Mouse (Mus musculus): ENCODE measurements at regions not wholly inside any gene's neighbourhood (a gene's known extent, or its start where the extent isn't known, plus 50 kb on each side); places are given as distances from the start of the nearest gene placed in this dataset.

DNA sequence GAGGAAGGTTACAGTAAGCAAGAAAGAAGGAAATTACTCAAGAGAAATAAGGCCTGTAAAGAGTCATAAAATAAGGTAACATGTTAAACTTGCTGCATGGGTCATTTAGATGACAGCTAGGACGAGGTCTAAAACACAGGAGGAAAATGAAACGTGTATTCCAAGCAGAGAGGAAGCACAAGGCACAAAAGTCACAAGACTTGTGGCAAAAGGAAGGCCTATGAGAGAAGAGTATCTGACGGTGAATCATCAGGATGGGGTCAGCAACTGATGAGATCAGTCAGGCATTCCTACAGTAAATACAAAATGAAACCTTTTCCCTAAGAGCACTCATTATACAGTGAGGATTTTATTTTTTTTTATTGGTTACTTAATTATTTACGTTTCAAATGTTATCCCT is 183.6 kb upstream of the L3mbtl3 start:
- peaks cover 0 to 8% of the 10 kb centered on the region in 2 experiments; a peak in 2 of 4 replicates for H3K4me1 ChIP-seq (ENCODE audit: control insufficient read depth in 2 of 2, insufficient read depth in 2 of 2, low read length in 2 of 2)
- no peak overlapping the region for H3K9ac ChIP-seq (ENCODE audit: low read length)
- no peak overlapping the region for H3K4me3 ChIP-seq (ENCODE audit: control insufficient read depth in 1 of 2, insufficient read depth in 1 of 2, low read depth in 1 of 2, low read length in 2 of 2)
- no peaks in the 10 kb centered on the region for H3K9me3 ChIP-seq (ENCODE audit: control insufficient read depth, low read length)
- 81% methylated on average over 4 of the region's 4 CpGs for WGBS
- H3K36me3 ChIP-seq (ENCODE audit: control insufficient read depth, insufficient read depth, low read length): no peaks in the 10 kb centered on the region
- H3K27me3 ChIP-seq (ENCODE audit: control insufficient read depth, insufficient read depth, low read length): no peaks in the 10 kb centered on the region
- H3K4me2 ChIP-seq (ENCODE audit: low read length): no peak overlapping the region
- ATAC-seq (ENCODE audit: insufficient number of reproducible peaks, insufficient read depth, low FRiP score, low read depth): no peak
- no peak overlapping the region for H3K27ac ChIP-seq (replicated peaks in 1 of 2; ENCODE audit: control insufficient read depth in 1 of 2, insufficient read depth in 1 of 2, low read depth in 2 of 2, low read length in 2 of 2)

DNA sequence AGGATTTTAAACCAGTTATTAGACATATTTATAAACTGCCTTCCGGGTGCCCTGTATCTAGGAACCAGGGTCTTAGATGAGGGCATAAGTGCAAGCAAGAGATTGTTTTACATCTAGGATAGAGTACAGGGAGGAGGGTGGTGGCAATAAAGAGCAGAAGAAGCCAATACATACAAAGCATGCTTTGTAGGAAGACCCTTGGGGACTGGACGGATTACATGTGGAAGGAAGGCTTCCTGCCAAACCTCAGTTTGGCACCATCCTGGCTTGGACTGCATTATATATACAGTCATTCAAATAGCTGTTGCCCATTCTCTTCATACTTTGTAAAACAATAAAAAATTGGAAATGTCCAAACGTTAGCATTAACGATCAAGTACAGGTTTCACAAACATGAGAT is 184.7 kb upstream of the L3mbtl3 start:
- no peak overlapping the region for H3K4me2 ChIP-seq (ENCODE audit: low read length)
- no peak overlapping the region for H3K9ac ChIP-seq (ENCODE audit: low read length)
- H3K36me3 ChIP-seq (ENCODE audit: control insufficient read depth, insufficient read depth, low read length): no peaks in the 10 kb centered on the region
- ATAC-seq (ENCODE audit: insufficient number of reproducible peaks, insufficient read depth, low FRiP score, low read depth): no peak
- H3K9me3 ChIP-seq (ENCODE audit: control insufficient read depth, low read length): no peaks in the 10 kb centered on the region
- H3K27me3 ChIP-seq (ENCODE audit: control insufficient read depth, insufficient read depth, low read length): no peaks in the 10 kb centered on the region
- peaks cover 0 to 11% of the 10 kb centered on the region in 2 experiments; a peak in 2 of 4 replicates for H3K4me1 ChIP-seq (ENCODE audit: control insufficient read depth in 2 of 2, insufficient read depth in 2 of 2, low read length in 2 of 2)
- H3K4me3 ChIP-seq (ENCODE audit: control insufficient read depth in 1 of 2, insufficient read depth in 1 of 2, low read depth in 1 of 2, low read length in 2 of 2): no peak overlapping the region
- WGBS: 85% methylated on average over 4 of the region's 4 CpGs
- H3K27ac ChIP-seq (replicated peaks in 1 of 2; ENCODE audit: control insufficient read depth in 1 of 2, insufficient read depth in 1 of 2, low read depth in 2 of 2, low read length in 2 of 2): no peak overlapping the region

DNA sequence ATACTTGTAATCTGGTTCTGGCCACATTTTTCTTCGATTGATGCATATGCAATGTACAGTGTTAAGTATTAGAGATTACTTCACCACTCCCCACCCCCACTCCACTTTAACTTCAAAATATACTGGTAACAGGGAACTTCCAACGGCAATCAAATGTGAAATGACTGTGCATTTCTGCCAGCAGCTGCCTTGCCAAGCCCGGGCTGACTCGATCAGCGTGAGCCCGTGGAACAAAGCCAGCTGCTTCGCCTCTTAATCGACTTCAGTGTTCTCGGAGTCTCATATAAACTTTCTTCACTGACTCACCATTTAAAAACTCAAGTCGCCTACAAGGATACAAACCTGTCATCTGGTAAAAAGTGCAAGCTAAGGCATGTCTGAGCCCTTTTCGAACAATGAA is 188.7 kb upstream of the L3mbtl3 start:
- H3K9me3 ChIP-seq (ENCODE audit: control insufficient read depth, low read length): no peaks in the 10 kb centered on the region
- H3K4me1 ChIP-seq (ENCODE audit: control insufficient read depth in 2 of 2, insufficient read depth in 2 of 2, low read length in 2 of 2): peaks cover 0 to 11% of the 10 kb centered on the region in 2 experiments; a peak in 2 of 4 replicates
- no peak for ATAC-seq (ENCODE audit: insufficient number of reproducible peaks, insufficient read depth, low FRiP score, low read depth)
- H3K4me2 ChIP-seq (ENCODE audit: low read length): peak overlapping the region; percentile 27
- H3K27me3 ChIP-seq (ENCODE audit: control insufficient read depth, insufficient read depth, low read length): no peaks in the 10 kb centered on the region
- H3K36me3 ChIP-seq (ENCODE audit: control insufficient read depth, insufficient read depth, low read length): no peaks in the 10 kb centered on the region
- 57% methylated on average over 11 of the region's 11 CpGs for WGBS
- H3K9ac ChIP-seq (ENCODE audit: low read length): no peak overlapping the region
- H3K27ac ChIP-seq (replicated peaks in 1 of 2; ENCODE audit: control insufficient read depth in 1 of 2, insufficient read depth in 1 of 2, low read depth in 2 of 2, low read length in 2 of 2): no peak overlapping the region
- no peak overlapping the region for H3K4me3 ChIP-seq (ENCODE audit: control insufficient read depth in 1 of 2, insufficient read depth in 1 of 2, low read depth in 1 of 2, low read length in 2 of 2)

DNA sequence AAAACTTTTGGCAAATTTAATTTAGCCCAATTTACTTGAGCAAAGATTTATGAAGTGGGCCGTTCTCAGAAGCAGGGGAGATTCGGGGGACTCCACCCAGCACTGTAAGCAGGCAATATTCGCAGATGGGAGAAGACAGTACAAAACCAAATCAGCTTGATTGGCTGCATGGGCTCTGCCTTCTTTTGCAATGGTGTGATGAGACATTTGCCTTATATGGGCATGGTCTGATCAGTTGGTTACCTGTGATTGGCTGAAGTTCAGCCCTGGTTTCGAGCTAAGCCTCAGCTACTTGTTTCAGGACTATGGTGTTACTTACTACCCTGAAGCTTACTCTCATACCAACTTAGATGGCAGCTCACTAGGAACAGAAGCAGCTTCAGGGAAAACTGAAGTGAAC is 185.6 kb upstream of the Arhgap18 start:
- Histone ChIP-seq H3K27me3 (ENCODE audit: control insufficient read depth, insufficient read depth, low read length) (no peaks in the 10 kb centered on the region), H3K4me2 (ENCODE audit: low read length) (no peak overlapping the region), H3K36me3 (ENCODE audit: control insufficient read depth, insufficient read depth, low read length) (no peaks in the 10 kb centered on the region), H3K9me3 (ENCODE audit: control insufficient read depth, low read length) (no peaks in the 10 kb centered on the region), H3K4me1 (ENCODE audit: control insufficient read depth in 2 of 2, insufficient read depth in 2 of 2, low read length in 2 of 2) (peaks cover 2 to 11% of the 10 kb centered on the region in 2 experiments; a peak in 3 of 4 replicates), H3K9ac (ENCODE audit: low read length) (no peak overlapping the region), H3K4me3 (ENCODE audit: control insufficient read depth in 1 of 2, insufficient read depth in 1 of 2, low read depth in 1 of 2, low read length in 2 of 2) (no peak overlapping the region), H3K27ac (replicated peaks in 1 of 2; ENCODE audit: control insufficient read depth in 1 of 2, insufficient read depth in 1 of 2, low read depth in 2 of 2, low read length in 2 of 2) (no peak overlapping the region)
- WGBS: 82% methylated on average over 4 of the region's 4 CpGs
- ATAC-seq (ENCODE audit: insufficient number of reproducible peaks, insufficient read depth, low FRiP score, low read depth): no peak

DNA sequence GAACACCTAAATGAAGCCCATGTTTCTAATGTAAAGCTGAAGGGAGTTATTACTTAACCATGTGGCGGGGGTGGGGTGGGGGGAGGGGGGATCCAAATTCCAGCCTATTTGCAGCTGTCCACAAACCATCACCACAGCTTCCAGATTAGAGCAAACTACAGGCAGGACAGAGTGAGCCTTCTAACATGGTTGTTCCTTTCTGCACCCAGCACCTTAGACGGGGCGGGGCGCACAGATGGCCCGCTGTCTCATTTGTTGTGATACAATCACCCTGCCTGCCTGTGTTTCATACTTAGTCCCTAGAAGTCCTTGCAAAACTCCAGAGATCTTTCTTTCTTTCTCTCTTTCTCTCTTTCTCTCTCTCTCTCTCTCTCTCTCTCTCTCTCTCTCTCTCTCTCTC is 182.8 kb upstream of the Arhgap18 start:
- Histone ChIP-seq H3K36me3 (ENCODE audit: control insufficient read depth, insufficient read depth, low read length) (no peaks in the 10 kb centered on the region), H3K9me3 (ENCODE audit: control insufficient read depth, low read length) (no peaks in the 10 kb centered on the region), H3K9ac (ENCODE audit: low read length) (no peak overlapping the region), H3K27ac (replicated peaks in 1 of 2; ENCODE audit: control insufficient read depth in 1 of 2, insufficient read depth in 1 of 2, low read depth in 2 of 2, low read length in 2 of 2) (no peak overlapping the region), H3K4me2 (ENCODE audit: low read length) (no peak overlapping the region), H3K4me3 (ENCODE audit: control insufficient read depth in 1 of 2, insufficient read depth in 1 of 2, low read depth in 1 of 2, low read length in 2 of 2) (no peak overlapping the region), H3K4me1 (ENCODE audit: control insufficient read depth in 2 of 2, insufficient read depth in 2 of 2, low read length in 2 of 2) (peaks cover 0 to 2% of the 10 kb centered on the region in 2 experiments; a peak in 1 of 4 replicates), H3K27me3 (ENCODE audit: control insufficient read depth, insufficient read depth, low read length) (no peaks in the 10 kb centered on the region)
- 71% methylated on average over 5 of the region's 5 CpGs for WGBS
- ATAC-seq (ENCODE audit: insufficient number of reproducible peaks, insufficient read depth, low FRiP score, low read depth): no peak

DNA sequence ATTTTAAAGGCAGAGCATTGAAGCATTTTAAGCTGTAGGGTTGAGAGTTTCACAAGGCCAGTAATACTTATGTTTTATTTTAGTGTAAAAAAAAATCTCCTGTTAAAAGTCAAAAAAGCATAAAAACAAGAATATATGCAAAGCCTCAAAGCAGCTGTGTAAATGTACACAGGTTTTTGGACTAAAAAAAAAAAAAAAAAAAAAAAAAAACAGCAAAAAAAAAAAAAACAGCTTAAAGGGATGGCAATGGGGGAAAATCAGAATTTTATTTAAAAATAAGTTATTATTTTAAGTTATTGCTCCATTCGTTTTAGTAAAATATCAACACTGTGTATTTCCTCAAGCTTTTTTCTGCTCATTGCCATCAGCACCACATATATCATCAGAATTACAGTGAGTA is 181.8 kb upstream of the Arhgap18 start:
- Histone ChIP-seq H3K36me3 (ENCODE audit: control insufficient read depth, insufficient read depth, low read length) (no peaks in the 10 kb centered on the region), H3K4me2 (ENCODE audit: low read length) (no peak overlapping the region), H3K27me3 (ENCODE audit: control insufficient read depth, insufficient read depth, low read length) (no peaks in the 10 kb centered on the region), H3K9ac (ENCODE audit: low read length) (no peak overlapping the region), H3K27ac (replicated peaks in 1 of 2; ENCODE audit: control insufficient read depth in 1 of 2, insufficient read depth in 1 of 2, low read depth in 2 of 2, low read length in 2 of 2) (no peak overlapping the region), H3K9me3 (ENCODE audit: control insufficient read depth, low read length) (no peaks in the 10 kb centered on the region), H3K4me1 (ENCODE audit: control insufficient read depth in 2 of 2, insufficient read depth in 2 of 2, low read length in 2 of 2) (peaks cover 0 to 2% of the 10 kb centered on the region in 2 experiments; a peak in 1 of 4 replicates), H3K4me3 (ENCODE audit: control insufficient read depth in 1 of 2, insufficient read depth in 1 of 2, low read depth in 1 of 2, low read length in 2 of 2) (no peak overlapping the region)
- WGBS: 59% methylated on average over 1 of the region's 1 CpGs
- ATAC-seq (ENCODE audit: insufficient number of reproducible peaks, insufficient read depth, low FRiP score, low read depth): no peak

DNA sequence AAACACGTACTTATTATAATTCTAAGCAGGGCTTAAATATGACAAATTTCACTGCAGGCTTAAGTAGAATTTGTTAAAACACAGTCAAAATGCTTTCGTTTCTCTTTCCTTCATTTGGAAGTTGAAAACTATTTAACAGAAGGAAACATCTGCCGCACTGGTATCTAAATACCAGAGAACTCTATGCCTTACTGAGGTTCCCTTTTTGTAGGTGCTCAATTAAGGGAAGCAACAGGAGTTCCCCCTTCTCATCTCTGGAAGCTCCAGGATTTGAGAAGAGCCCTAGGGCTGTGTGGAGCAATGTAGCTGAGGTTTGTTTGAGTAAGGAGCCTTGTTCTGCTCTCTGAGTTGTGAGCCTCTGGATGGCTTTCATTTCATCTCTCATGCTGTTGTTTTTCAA is 177.1 kb upstream of the Arhgap18 start:
- H3K9me3 ChIP-seq (ENCODE audit: control insufficient read depth, low read length): no peaks in the 10 kb centered on the region
- no peaks in the 10 kb centered on the region for H3K4me1 ChIP-seq (ENCODE audit: control insufficient read depth in 2 of 2, insufficient read depth in 2 of 2, low read length in 2 of 2)
- H3K36me3 ChIP-seq (ENCODE audit: control insufficient read depth, insufficient read depth, low read length): no peaks in the 10 kb centered on the region
- H3K27ac ChIP-seq (replicated peaks in 1 of 2; ENCODE audit: control insufficient read depth in 1 of 2, insufficient read depth in 1 of 2, low read depth in 2 of 2, low read length in 2 of 2): no peak overlapping the region
- no peak overlapping the region for H3K9ac ChIP-seq (ENCODE audit: low read length)
- no peak overlapping the region for H3K4me2 ChIP-seq (ENCODE audit: low read length)
- WGBS: 82% methylated on average over 3 of the region's 3 CpGs
- ATAC-seq (ENCODE audit: insufficient number of reproducible peaks, insufficient read depth, low FRiP score, low read depth): no peak
- no peaks in the 10 kb centered on the region for H3K27me3 ChIP-seq (ENCODE audit: control insufficient read depth, insufficient read depth, low read length)
- no peak overlapping the region for H3K4me3 ChIP-seq (ENCODE audit: control insufficient read depth in 1 of 2, insufficient read depth in 1 of 2, low read depth in 1 of 2, low read length in 2 of 2)

DNA sequence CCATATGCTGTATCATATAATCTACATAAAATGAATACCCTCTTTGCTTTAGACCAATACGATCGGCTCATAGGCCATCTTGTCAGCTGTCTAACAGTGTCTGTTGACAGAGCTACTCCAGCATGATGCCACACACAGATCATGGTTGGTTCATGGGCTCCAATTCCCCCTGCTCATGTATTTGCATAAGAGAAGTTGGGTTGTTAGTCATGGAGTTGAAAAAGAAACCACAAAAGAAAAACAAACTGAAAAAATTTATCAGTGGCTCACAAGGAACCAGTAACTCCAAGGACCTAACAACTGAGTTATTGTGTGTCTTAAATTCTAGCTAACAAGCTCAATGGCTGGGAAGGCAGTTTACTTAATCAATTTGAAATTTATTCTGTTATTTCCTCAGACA is 176.1 kb upstream of the Arhgap18 start:
- Histone ChIP-seq H3K27me3 (ENCODE audit: control insufficient read depth, insufficient read depth, low read length) (no peaks in the 10 kb centered on the region), H3K4me2 (ENCODE audit: low read length) (no peak overlapping the region), H3K9ac (ENCODE audit: low read length) (no peak overlapping the region), H3K4me1 (ENCODE audit: control insufficient read depth in 2 of 2, insufficient read depth in 2 of 2, low read length in 2 of 2) (no peaks in the 10 kb centered on the region), H3K4me3 (ENCODE audit: control insufficient read depth in 1 of 2, insufficient read depth in 1 of 2, low read depth in 1 of 2, low read length in 2 of 2) (no peak overlapping the region), H3K9me3 (ENCODE audit: control insufficient read depth, low read length) (no peaks in the 10 kb centered on the region), H3K36me3 (ENCODE audit: control insufficient read depth, insufficient read depth, low read length) (no peaks in the 10 kb centered on the region), H3K27ac (replicated peaks in 1 of 2; ENCODE audit: control insufficient read depth in 1 of 2, insufficient read depth in 1 of 2, low read depth in 2 of 2, low read length in 2 of 2) (no peak overlapping the region)
- 76% methylated on average over 2 of the region's 2 CpGs for WGBS
- ATAC-seq (ENCODE audit: insufficient number of reproducible peaks, insufficient read depth, low FRiP score, low read depth): no peak

Measured in heart, embryonic 14.5 days (tissue).